Mouse (Mus musculus): Measurements from ENCODE around the gene Pear1.

- TF ChIP-seq GATA1 (IDR thresholded peaks at IDR 0.05; ENCODE audit: borderline replicate concordance, low read length) (no peak), FLI1 (IDR thresholded peaks at IDR 0.05; ENCODE audit: low read length) (no peak)
Measured at GRCm38 (mm10) chr3:87725396-87726160, 98.5 kb downstream of the Pear1 start.

Data from megakaryocyte, embryonic 14.5 days (primary cell).